Mouse (Mus musculus) limb, embryonic 14.5 days (tissue): ENCODE data around the gene Mpped2. TPM values are rescaled to one million over a fixed set of nuclear protein-coding genes. Genes with fewer than 3 reads are reported as not detected.

ENCODE experiments used
- ATAC-seq: fragments of 200-750 bp; cut with Nextera tagmentation; 2 replicates; pipeline ENCODE4 v1.8.0; 2017; ENCODE audit warnings: low read depth, moderate number of reproducible peaks, moderate TSS enrichment; ENCODE audit not compliant: low FRiP score
- DNase-seq: peaks from one replicate; pipeline ENCODE4 v3.0.0-alpha.2; 2015; ENCODE audit warnings: low spot score
- H3K27ac ChIP-seq: fragments of 300-500 bp; sonication (generic); replicated peaks from 2 replicates; pipeline ENCODE4 v1.5.1; 2014; ENCODE audit warnings: low read depth, mild to moderate bottlenecking, low read length, moderate library complexity, mixed read lengths
- H3K27me3 ChIP-seq: fragments of 300-500 bp; sonication (generic); 2 replicates; pipeline ENCODE4 v1.6.1; 2014; ENCODE audit warnings: low read length, mixed read lengths; ENCODE audit not compliant: control insufficient read depth, insufficient read depth
- H3K36me3 ChIP-seq: fragments of 300-500 bp; sonication (generic); 2 replicates; pipeline ENCODE4 v1.6.1; 2014; ENCODE audit warnings: mild to moderate bottlenecking, low read length, moderate library complexity, mixed read lengths; ENCODE audit not compliant: control insufficient read depth, insufficient read depth
- H3K4me1 ChIP-seq: fragments of 300-500 bp; sonication (generic); 2 replicates; pipeline ENCODE4 v1.6.1; 2014; ENCODE audit warnings: antibody characterized with exemption, low read length, mixed read lengths; ENCODE audit not compliant: control insufficient read depth, insufficient read depth
- H3K4me2 ChIP-seq: fragments of 300-500 bp; sonication (generic); replicated peaks from 2 replicates; pipeline ENCODE4 v1.6.1; 2014; ENCODE audit warnings: low read depth, mild to moderate bottlenecking, low read length, moderate library complexity; ENCODE audit not compliant: severe bottlenecking
- H3K4me3 ChIP-seq: fragments of 300-500 bp; sonication (generic); replicated peaks from 2 replicates; pipeline ENCODE4 v1.5.1; 2014; ENCODE audit warnings: low read length
- H3K9ac ChIP-seq: fragments of 300-500 bp; sonication (generic); 2 replicates; pipeline ENCODE4 v1.6.1; 2014; ENCODE audit warnings: mild to moderate bottlenecking, low read depth, low read length, moderate library complexity; ENCODE audit not compliant: severe bottlenecking
- H3K9me3 ChIP-seq: fragments of 300-500 bp; sonication (generic); 2 replicates; pipeline ENCODE4 v1.6.1; 2016; ENCODE audit warnings: low read length; ENCODE audit not compliant: control insufficient read depth
- POLR2A ChIP-seq: fragments of 200-500 bp; IDR thresholded peaks from 2 replicates; pipeline ENCODE4 v1.8.0; 2012; ENCODE audit warnings: inconsistent platforms, mild to moderate bottlenecking, moderate library complexity, borderline replicate concordance; ENCODE audit not compliant: insufficient read depth, insufficient read length; ENCODE audit errors: extremely low read depth
- WGBS: fragments of 180-500 bp; shearing (Covaris S2); extraction: QIAGEN DNeasy Blood & Tissue Kit; methylation state at CpG from one replicate; pipeline ENCODE4 v1.1.7; 2014; 5-methylcytosine and 5-hydroxymethylcytosine counted together
- polyA plus RNA-seq, 2 experiments: library from polyadenylated mRNA; depleted of rRNA in 1 of 2; stranded (reverse) in 1 of 2; unstranded in 1 of 2; fragments of >200 nt; fragmentation: Nextera tagmentation in 1 of 2; extraction: Ambion mirVana in 1 of 2; gene quantifications; 2 replicates each; pipeline versions ENCODE4 v1.2.1 to v1.2.3; 2012 to 2014

Mpped2 gene
- polyA plus RNA-seq, 2 experiments = 37.8 to 79.5 TPM

DNA sequence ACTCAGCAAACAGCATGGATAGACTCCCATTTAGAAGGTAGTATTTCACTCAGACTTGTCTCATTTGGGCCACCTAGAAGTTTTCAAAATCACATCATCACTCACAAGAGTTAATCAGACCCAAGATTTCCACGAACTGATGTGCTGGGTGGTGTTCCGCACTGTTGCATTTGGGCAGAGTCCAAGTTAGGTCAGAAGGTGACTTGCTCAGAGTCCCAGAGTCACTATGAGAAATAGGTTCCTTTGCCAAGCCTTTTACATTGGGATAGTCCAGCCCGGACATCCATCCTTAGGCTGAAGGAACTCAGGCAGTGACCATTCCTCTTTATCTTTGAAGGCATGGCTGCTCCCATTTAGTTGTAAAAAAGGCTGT lies 97.2 kb downstream of the Mpped2 start:
- H3K9ac ChIP-seq = no peak overlapping the region
- ATAC-seq (0 out of 2 replicates have a peak, but pooled peaks have one; percentile 13), DNase-seq (no peak)
- H3K36me3 ChIP-seq = no peaks in the 10 kb centered on the region
- WGBS = 19% methylated on average over 3 of the region's 3 CpGs
- H3K27ac ChIP-seq = peak overlapping the region; percentile 55
- H3K4me1 ChIP-seq = peaks cover 28% of the 10 kb centered on the region
- H3K4me2 ChIP-seq = no peak overlapping the region; the same call in 1 of the 2 replicates
- no peak for TF ChIP-seq POLR2A
- no peaks in the 10 kb centered on the region for H3K9me3 ChIP-seq
- no peaks in the 10 kb centered on the region for H3K27me3 ChIP-seq
- no peak overlapping the region for H3K4me3 ChIP-seq

- DNase-seq = no peak
- no peak overlapping the region for H3K27ac ChIP-seq
- H3K4me3 ChIP-seq = no peak overlapping the region
- H3K4me2 ChIP-seq = peak overlapping the region; percentile 30; the same call in 1 of the 2 replicates
- H3K27me3 ChIP-seq = no peaks in the 10 kb centered on the region
- no peak for TF ChIP-seq POLR2A
- WGBS = 10% methylated on average over 7 of the region's 7 CpGs
- H3K9me3 ChIP-seq = no peaks in the 10 kb centered on the region
- H3K36me3 ChIP-seq = no peaks in the 10 kb centered on the region
- peaks cover 12% of the 10 kb centered on the region for H3K4me1 ChIP-seq
- ATAC-seq = no peak
- H3K9ac ChIP-seq = no peak overlapping the region
These were observed 103.2 kb downstream of the Mpped2 start for GRCm38 (mm10) chr2:106796246-106796645.

DNA sequence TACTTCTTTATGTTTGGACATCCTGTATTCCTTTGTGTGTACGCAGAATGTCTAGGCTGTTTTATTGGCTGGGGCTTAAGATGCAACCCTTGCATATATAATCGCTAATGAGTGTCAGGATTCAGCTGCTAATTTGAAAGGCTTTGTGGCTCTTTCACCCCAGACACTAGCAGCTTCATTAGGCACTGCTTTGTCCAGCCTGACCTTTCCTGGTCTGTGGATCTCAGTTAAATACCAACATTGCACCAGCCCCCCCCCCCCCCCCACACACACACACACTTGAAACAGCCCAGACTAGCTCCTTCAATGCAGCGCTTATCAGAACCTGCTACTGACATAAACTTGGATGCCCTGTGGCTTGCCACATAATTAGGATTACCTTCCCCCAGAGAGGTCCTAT lies 104.8 kb downstream of the Mpped2 start:
- no peak overlapping the region for H3K4me2 ChIP-seq
- no peaks in the 10 kb centered on the region for H3K9me3 ChIP-seq
- H3K27ac ChIP-seq = no peak overlapping the region
- DNase-seq (no peak), ATAC-seq (no peak)
- WGBS = 36% methylated on average over 3 of the region's 3 CpGs
- peaks cover 12% of the 10 kb centered on the region for H3K4me1 ChIP-seq
- H3K27me3 ChIP-seq = no peaks in the 10 kb centered on the region
- no peak overlapping the region for H3K9ac ChIP-seq
- no peak for TF ChIP-seq POLR2A
- no peaks in the 10 kb centered on the region for H3K36me3 ChIP-seq
- no peak overlapping the region for H3K4me3 ChIP-seq

DNA sequence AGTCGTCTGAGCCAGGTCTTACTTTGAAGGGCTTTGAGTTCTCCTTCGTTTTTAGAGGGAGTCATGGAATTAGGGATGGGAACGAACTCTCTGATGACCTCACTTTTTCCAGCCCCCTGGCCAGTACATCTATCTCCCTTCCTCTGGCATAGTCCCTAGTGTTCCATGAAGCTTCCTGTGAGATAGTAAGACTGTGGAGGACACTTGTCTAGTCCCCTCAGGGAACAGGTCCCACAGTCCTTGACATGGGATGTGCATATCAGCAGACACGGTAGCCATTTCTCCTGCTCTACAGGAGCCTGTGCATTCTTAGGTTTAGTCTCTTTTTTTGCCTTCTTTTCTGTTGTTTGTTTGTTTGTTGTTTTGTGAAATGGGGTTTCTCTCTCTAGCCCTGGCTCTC lies 105.8 kb downstream of the Mpped2 start:
- H3K4me3 ChIP-seq = no peak overlapping the region
- 53% methylated on average over 4 of the region's 4 CpGs for WGBS
- TF ChIP-seq POLR2A = no peak
- H3K4me1 ChIP-seq = peaks cover 12% of the 10 kb centered on the region
- DNase-seq (no peak), ATAC-seq (no peak)
- no peaks in the 10 kb centered on the region for H3K27me3 ChIP-seq
- no peak overlapping the region for H3K9ac ChIP-seq
- H3K27ac ChIP-seq = no peak overlapping the region
- H3K9me3 ChIP-seq = no peaks in the 10 kb centered on the region
- no peak overlapping the region for H3K4me2 ChIP-seq
- H3K36me3 ChIP-seq = no peaks in the 10 kb centered on the region

GRCm38 (mm10) chr2:106815898-106816297 lies 122.8 kb downstream of the Mpped2 start:
- 88% methylated on average over 3 of the region's 3 CpGs for WGBS

DNA sequence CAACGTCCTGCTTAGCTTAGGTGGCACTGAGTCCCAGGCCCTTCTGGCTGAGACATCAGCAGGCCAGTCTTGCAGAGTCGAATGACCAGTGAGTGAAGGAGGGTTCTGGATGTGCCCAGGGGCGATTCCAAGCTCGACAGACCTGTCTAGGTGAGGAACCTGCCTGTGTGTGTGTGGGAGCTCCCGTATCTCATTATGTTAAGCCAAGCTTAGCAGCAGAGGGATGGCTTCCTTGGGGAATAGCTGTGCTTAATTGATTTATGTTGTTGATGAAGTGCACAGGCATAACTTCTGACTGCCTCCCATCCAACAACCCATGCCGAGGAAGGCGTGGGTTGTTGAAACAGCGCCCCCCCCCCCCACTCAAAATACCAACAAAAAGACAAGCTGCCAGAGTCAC lies 128.2 kb downstream of the Mpped2 start:
- ATAC-seq = no peak
- no peak for DNase-seq

More at GRCm38 (mm10) chr2:106815898-106816297, 122.8 kb downstream of the Mpped2 start:
- H3K27me3 ChIP-seq = no peaks in the 10 kb centered on the region
- no peak overlapping the region for H3K4me2 ChIP-seq
- TF ChIP-seq POLR2A = no peak
- H3K9me3 ChIP-seq = peaks cover 7% of the 10 kb centered on the region; the same call in 1 of the 2 replicates
- H3K9ac ChIP-seq = no peak overlapping the region
- DNase-seq = no peak
- H3K27ac ChIP-seq = no peak overlapping the region
- ATAC-seq = no peak
- 0 out of 2 replicates have a peak, but pooled peaks cover 7% of the 10 kb centered on the region for H3K36me3 ChIP-seq
- no peak overlapping the region for H3K4me3 ChIP-seq
- H3K4me1 ChIP-seq = peaks cover 6% of the 10 kb centered on the region

More for the DNA sequence above, 128.2 kb downstream of the Mpped2 start:
- no peak for TF ChIP-seq POLR2A
- Histone ChIP-seq H3K27me3 (no peaks in the 10 kb centered on the region), H3K9me3 (no peaks in the 10 kb centered on the region), H3K36me3 (no peaks in the 10 kb centered on the region), H3K27ac (no peak overlapping the region), H3K4me2 (no peak overlapping the region), H3K4me1 (0 out of 2 replicates have a peak, but pooled peaks cover 4% of the 10 kb centered on the region), H3K4me3 (no peak overlapping the region), H3K9ac (no peak overlapping the region)
- WGBS = 61% methylated on average over 8 of the region's 8 CpGs
